Mouse (Mus musculus) retina, postnatal 1 day (tissue): ENCODE measurements around the gene Bank1.

Experiments used
- DNase-seq: peaks from one replicate; pipeline ENCODE4 v3.0.0-alpha.2; 2012

The Bank1 gene

DNA sequence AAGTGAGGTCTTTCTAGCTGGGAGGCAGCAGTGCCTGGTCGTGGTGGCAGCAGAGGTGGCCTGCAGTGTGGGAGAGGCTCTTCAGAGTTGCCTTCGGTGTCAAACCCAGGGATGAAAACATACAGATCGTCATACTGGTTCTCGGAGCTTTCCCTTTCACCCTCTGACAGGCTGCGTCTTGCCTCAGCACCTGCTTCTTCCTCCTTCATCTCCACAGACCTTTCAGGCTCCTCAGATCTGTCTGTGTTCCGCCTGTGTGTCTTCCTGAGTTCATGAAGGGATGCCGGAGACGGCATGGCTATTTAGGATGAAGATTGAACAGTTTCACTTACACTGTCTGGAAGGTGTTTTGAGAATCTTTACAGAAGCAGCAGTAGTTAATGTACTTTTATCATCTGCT, 225.6 kb downstream of the Bank1 start:
- no peak for DNase-seq

DNA sequence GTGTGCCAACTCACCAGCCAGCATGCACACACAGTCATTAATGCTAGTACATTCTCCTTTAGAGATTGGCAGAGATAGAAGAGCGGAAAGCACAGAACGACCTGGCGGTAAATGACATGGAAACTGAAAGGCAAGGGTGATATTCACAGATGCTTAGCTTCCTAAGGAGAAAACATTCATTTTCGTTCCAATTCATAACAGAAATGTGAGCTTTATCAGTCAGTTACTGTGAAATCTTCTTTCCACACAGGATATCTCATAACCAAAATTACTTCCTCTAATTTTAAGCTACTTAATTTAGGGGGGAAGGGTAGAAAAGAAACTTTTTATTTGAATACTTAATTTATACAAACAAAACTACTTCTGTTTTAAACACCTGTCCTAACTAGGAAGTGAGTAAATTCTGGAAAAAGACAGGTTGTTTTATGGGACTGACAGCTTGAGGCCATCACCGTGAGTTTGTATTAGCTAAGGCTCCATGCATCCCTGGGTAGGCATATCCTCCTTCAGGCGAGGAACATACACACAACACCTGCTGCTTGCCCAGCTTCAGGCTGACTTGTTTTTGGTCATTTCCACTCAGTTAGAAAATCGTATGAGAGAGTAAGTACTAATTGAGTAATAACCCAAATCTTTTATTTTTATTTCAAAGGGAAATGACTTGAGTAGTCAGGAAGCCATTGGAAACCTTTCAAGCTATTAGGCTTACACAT, 238.8 kb downstream of the Bank1 start:
- DNase-seq = no peak

DNA sequence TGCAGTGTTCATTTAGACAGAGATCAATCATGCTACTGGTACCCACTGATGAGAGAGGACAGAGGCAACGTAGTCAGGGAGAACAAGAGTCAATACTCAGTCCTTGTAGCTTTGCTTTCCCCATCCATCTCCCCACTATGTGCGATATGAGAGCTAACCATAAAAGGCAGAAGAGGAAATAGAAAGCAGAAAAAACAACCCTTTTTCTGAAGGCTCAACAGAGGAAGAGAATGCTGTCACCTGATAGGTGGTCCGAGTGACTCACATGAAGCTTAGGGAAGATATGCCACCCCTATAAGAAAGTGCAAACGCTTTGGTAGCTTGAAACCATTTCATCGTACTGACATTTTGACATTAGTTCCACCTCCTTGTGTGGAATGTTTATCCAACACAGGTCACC, 239.4 kb downstream of the Bank1 start:
- DNase-seq = no peak

DNA sequence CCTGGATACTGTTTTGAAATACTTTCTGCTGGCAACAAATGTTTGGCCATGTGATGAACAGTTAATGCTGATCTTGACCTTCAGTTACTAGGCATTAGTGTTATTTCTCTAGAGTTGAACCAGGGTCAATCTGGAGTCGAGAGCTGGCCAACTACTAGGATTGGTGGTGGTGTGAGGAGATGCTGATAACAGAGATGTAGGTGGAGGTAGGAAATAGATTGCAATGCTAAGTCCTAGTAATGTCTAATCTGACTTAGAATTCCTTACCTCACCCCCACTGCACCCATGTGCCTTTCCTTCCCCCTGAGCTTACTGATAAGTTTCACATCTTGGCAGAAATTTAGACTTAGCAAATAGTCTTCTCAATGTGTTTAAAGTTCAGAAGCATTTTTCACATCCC, 240.8 kb downstream of the Bank1 start:
- no peak for DNase-seq

DNA sequence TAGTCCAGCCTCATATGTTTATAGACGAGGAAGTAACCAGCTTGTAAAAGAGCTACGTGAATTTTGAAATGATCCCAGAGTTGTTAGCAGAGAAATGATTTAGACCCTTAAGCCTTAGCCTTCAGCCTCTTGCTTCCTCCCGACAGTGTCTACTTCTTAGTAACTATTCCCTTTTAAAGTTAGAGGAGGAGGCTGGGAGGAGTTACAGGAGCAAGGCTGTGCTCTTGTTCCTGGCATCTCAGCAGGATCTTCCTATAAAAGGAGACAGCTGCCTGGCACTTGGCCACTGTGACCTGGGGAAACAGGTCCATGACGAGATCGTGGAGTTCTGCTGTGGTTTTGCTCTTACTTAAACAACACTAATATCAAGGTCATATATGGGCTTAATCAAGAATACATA, 241.8 kb downstream of the Bank1 start:
- no peak for DNase-seq

DNA sequence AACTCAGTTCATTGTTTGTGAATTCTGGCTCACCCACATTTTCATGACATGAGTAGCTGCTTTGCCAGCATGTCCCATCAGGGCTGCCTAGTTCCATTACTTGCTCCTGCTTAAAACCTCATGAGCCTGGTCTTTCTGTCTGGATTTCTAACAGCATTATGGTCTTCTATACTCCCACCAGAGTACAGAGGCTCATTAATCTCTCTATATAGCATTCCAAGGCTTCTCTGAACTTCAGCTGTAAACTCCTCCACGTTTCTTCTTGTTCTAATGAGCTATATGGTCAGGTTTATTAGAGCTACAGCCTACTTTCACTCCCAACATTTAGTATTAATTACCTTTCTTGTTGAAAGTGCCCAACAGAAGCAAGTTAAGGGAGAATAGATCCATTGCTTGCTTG, 244.6 kb downstream of the Bank1 start:
- DNase-seq = no peak

DNA sequence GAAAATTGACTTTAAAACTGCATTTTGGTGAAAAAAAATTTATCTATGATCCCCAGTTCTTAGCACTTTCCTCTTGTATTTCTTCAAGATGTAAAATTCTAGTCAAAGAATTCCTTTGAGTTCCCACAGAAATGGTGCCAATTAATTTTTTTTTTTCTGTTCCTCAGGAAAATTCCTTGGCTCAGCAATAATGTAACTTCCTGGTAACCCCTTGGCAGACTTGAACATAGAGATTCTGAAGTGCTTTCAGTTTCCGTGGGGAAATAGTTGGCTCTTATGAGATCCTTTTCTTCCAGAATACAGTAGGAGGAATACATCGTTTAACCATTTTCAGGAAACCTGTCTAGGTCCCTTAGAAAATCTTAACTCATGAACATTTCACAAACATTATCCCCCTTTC, 247.3 kb downstream of the Bank1 start:
- no peak for DNase-seq

DNA sequence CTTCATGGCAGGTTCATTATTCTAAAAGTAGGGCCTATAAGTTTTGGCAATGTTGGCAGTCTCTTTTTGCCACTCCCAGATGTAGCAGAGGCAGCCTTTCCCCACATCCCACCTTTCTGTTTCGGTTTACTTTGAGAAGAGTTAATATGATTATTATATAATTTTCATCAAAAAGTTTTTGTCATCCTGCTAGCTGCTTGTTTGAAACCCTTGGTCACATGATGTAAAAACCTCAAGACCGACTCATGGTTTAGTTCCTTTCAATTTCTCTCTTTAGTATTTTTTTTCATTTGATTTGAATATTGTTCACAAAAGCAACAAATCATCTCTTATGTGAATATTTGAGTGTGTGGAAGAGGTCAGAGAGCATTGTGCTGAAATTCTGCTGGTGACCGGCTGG, 255.5 kb downstream of the Bank1 start:
- no peak for DNase-seq

DNA sequence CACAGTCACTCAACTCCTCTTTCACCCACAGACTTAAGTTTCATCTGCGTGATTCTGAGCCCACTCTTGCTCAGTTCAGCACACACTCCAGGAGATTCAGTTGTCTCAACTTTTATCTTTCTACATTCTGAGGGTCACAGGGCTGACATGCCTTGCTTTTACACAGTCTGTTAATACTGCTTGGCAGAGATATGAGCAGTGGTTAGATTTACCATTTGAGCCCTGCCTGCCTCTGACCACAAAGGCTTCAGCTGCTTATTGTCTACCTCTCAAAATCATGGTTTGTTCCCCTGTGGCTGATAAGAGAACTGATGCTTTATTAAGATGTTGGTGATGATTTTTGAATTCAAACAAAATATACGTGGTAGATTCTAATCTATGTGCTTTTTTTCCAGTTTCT, 264.0 kb downstream of the Bank1 start:
- DNase-seq = no peak

DNA sequence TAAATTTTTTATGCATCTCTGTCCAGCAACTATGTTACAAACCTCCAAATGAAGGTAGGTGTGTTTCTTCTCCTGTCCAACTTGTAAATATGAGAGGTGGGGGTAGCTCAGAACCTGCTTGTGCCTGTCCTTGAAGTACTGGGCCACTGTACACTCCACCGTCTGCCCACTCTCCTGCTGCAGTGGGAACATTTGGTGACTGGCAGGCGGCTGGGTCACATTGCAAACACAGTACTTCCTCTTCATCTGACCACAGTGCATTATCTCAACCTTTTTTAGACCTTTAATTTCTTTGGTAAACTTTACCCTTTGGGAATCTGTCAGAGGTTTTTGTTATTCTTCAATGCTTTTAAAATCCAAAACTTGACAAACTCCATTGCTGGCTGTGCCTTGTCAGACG, 275.2 kb downstream of the Bank1 start:
- DNase-seq = no peak

DNA sequence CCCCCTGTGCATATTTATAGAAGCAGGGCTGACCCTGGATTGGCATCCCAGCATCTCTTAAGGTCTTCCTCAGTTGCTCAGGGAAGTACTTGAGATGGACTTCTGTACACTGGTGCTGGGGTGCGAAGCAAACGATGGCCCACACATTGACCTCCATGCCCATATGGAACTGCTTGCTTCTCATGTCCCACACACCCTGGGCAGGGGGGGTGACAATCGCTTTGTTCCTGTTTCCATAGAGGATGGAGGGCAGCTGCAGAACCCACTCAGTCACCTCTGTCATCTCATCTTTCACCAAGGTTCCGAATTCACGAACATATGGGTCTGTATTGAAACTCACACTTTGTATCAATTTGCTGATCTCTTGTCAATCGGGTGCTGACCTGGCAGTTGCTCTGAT, 275.7 kb downstream of the Bank1 start:
- DNase-seq = no peak

DNA sequence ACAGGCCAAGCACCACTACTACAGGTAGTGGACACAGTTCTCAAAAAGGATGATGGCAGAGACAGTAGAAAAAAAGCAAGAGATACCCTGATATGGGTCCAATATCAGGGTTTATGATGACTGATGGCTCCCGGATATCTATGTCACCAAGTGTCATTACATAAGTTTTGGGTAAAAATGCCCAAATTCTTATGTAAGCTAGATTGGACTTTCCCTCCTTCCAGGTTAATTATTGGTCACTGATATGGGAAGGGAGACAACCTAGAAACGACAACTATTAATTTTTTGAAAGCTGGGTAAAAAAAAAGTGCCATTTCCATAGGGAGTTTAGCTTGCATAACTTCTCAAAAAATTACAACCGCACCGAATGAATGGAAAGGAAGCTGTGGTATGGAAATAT, 277.8 kb downstream of the Bank1 start:
- DNase-seq = no peak

DNA sequence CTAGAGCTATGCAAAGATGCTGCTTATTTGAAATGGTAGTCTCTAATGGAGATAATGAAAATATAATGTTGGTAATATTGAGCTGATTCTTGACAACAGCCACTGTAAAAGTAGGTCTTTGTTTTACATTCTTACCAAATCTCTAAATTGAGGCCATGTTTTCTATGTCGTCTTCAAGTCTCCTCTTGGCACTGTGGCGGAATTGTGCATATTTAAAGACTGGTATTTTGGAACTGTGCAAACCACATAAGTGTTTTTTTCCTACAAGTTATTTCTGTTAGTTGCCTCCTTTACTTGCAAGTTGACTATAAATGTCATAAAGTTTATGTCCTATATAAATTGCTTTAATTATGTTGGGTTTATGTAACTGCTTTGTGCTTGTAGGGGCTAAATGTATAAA, 280.5 kb downstream of the Bank1 start:
- no peak for DNase-seq

DNA sequence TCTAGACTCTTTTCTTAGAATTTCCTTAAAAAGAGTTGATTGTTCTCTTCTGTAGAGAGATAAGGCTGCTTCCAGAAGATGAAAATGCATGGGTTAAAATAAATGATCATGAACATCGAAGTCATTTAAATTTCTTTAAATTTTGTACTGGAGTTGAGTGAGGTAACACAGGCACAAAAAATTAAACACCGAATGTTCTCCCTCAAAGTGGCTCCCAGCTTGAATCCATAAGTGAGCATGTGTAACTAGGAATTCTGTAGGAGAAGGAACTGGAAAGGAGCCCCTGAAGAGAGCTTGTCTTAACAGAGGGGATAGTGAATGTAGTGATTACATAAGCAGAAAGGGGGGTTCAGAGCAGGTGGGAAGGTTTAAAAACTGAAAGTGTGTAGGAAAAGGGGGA, 285.8 kb downstream of the Bank1 start:
- no peak for DNase-seq

DNA sequence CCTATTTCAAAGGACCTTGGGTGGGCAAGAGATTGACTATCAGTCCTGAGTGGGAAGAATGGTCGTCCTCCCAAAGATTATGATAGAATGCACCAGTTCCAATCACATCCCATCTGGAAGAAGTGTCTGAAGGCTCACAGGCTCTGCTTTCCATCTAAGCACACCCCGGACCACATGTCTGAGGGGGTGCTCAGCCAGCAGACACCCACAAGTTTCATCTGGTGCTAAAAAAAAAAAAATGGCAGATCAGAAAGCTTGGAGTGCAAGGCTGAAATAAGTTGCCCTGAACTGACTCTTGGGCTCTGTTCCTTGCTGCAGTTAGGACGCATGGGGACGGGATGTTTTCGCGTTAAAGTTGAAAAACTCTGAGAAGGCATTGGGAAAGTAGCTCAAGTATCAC, 286.4 kb downstream of the Bank1 start:
- no peak for DNase-seq

DNA sequence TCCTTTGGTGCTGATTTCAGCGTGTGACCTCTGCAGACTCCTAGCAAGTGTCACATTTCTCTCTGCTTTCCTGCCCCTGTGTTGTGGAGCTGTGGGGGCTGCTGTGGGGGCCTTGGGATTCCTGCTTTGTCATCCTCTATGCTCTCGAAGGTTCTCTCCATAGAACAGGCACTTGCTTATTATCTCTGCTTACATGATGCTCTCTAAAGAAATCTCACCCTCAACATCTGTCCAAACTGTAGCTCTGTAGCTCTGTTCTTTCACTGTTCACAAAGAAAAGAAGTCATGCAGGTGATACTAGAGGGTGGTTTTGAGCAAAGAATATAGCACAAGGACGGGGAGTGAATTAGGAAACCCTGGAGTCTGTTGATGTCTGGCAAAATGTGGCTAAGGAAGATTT, 288.6 kb downstream of the Bank1 start:
- DNase-seq = no peak

DNA sequence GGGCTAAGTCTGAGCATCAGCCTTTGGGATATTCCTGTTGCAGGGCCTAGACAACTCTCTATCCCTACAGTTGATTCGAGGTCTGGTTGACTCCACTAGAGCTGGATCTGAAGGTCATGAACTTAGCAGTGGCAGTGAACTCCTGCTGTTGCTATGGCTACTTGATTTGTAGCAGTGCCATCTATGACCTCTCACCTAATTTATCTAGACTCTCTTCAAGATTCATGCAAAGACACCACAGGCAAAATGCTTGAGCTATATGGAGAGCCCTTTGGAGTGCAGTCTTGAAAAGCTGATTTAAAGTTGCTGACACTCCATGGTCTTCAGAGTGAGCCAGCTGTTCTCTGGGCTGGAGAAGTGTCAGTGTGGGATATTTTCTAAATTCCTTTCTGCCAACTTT, 290.1 kb downstream of the Bank1 start:
- DNase-seq = no peak

DNA sequence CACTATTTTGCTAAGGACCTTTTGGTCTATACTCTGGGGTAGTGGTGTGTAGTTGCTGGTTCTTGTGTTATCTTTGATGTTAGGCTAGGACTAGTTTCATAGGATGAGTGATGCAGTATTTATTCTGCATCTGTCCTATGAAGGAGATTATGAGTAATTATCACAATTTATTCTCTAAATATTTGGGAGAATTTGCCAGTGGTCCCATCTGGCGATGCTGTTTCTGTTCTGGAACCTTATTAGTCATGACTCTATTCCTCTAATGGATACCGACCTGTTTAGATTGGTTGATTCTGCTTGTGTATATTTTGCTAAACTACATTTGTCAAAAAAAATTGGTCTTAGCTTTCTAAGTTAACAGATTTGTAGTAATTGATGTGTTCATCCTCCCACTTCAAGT, 301.0 kb downstream of the Bank1 start:
- DNase-seq = no peak

DNA sequence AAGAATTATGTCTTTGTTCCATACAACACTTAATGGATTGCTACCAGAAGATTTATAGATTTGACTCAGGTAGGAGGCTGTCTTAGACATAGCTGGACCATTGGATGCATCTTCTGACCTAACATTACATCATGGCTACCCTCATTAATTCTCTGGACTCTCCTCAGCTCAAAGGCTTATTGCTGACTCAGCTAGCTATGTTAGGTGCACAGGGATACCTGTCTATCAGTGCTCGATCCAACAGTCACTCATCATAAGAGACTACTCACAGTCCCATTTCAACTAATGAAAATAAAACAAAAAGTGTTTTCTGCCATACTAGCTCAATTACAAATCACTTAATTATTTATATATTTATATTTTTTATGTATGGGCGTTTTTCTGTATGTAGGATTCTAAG, 308.3 kb downstream of the Bank1 start:
- no peak for DNase-seq

DNA sequence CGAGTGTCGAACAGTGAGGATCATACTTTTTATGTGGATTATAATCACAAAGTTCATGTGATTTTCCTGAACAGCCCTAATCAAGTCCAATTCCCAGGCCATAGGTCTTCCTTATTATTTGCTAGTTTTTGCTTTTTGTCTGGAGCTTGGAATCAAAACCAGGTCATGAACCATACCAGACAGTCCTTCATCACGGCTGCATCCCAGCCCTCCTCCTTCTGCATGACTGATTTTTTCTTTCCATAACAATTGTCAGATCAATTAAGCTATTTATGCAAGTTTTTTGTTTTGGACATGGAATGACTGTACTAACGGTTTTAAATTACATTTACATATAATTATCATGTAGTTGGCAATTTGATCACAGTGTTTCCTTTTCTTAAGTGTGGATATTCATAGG, 315.2 kb downstream of the Bank1 start:
- peak; percentile 66 for DNase-seq

DNA sequence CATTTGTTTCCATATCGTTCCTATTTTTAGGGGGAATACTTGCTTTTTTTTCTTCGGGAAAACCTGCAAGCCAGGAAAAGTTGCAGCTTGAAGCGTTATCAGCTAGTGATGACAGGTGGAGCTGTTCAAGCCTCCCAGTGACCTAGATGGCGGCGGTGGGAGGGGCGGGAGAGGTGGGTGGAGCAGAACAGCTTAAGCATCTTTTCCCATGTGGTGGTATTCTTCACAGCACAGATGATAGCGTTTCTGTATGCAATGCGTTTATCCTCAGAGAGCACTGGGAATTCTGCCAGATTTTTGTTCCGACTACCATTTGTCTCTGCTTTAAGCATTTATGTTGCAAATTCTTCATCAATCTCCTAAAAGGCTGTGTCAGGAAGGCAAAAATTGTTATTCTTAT, 318.0 kb downstream of the Bank1 start:
- peak; percentile 78 for DNase-seq

DNA sequence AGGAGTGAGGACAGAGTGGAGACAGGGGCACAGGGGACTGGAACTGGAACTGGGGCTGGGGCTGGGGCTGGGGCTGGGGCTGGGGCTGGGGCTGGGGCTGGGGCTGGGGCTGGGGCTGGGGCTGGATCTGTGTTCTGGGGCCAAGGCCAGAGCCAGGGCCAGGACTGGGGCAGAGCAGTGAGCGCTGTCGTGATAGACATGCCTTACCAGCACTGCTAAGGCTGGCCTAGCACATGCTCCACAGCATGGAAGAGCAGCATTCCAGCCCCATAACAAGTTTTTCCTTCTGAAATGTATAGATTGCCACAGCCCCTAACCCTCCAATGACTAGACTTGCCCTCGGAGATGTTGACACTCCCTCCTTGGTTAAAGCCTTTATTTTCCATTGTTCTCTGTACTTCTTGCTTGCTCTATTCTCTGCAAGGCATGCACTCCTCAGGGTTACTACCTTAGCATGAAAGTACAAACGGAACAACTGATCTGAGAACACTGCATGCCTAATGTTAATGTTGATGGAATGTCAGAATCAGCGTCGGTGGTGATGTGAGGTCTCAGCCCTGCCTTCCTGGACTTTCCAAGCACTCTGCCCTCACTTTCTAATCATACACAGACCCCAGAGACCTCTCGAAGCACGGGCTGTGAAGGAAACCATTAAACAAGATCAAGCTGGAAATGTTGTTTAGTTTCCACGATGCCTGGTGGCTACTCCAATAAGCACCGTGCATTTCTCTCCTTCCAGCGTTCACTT, 318.6 kb downstream of the Bank1 start:
- DNase-seq = no peak
